ENCODE assay signal across 11 mouse cellular contexts in genomic region chr5:120563914-120564311, GRCm38 (mm10). TPM values are rescaled to one million over a fixed set of nuclear protein-coding genes. Genes with fewer than 3 reads are reported as not detected.
DNase-seq lines count a peak whose midpoint lies in the region; ATAC-seq and TF ChIP-seq lines count a peak whose summit lies in the region.
"Had no signal": no experiment of that assay in that cellular context is flagged by ENCODE, and none has a peak within 500 bp of the region (broad histone marks: within the 10 kb centered on the region; RNA-seq: fewer than 3 reads in every experiment).

No protein-coding gene starts in this region.

- intact Hi-C loops in left cerebral cortex, postnatal 14 days (cut with DNase I) = no loop called here
- intact Hi-C loops in left cerebral cortex, postnatal 25 days (cut with DNase I) = no loop called here

- H3K27me3 ChIP-seq in hindbrain, embryonic 10.5 days (ENCODE audit: insufficient read depth, poor library complexity, severe bottlenecking) = no peaks in the 10 kb centered on the region
- H3K27me3 ChIP-seq in hindbrain, postnatal 0 days (ENCODE audit: insufficient read depth, low read length) = no peaks in the 10 kb centered on the region
- no peaks in the 10 kb centered on the region for H3K27me3 ChIP-seq in limb, embryonic 12.5 days
- H3K27me3 ChIP-seq: liver, embryonic 13.5 days; Patski had no signal

- H3K27ac ChIP-seq in hindbrain, embryonic 10.5 days = peak overlapping the region; percentile 79; the same call in 1 of the 2 replicates
- no peak overlapping the region for H3K27ac ChIP-seq in hindbrain, postnatal 0 days
- H3K27ac ChIP-seq in limb, embryonic 12.5 days = peak overlapping the region; percentile 95

- TF ChIP-seq CTCF in hindbrain, postnatal 0 days (IDR thresholded peaks at IDR 0.05; ENCODE audit: low read depth) = no peak

- H3K36me3 ChIP-seq in hindbrain, embryonic 10.5 days = no peaks in the 10 kb centered on the region
- no peaks in the 10 kb centered on the region for H3K36me3 ChIP-seq in hindbrain, postnatal 0 days (ENCODE audit: insufficient read depth, low read length)
- no peaks in the 10 kb centered on the region for H3K36me3 ChIP-seq in limb, embryonic 12.5 days

- no peak for DNase-seq in hindbrain, embryonic 10.5 days (ENCODE audit: low spot score)
- no peak for DNase-seq in hindbrain, postnatal 0 days (ENCODE audit: low spot score)
- DNase-seq in ES-CJ7 (ENCODE audit: low read depth, low spot score) (peak; percentile 58), ZHBTc4 (ENCODE audit: low read depth, low spot score) (peak; percentile 76), MN1 (ENCODE audit: low spot score) (no peak)
- DNase-seq in left cerebral cortex, postnatal 14 days (ENCODE audit: low spot score in 2 of 2) = no peak
- no peak for DNase-seq in left cerebral cortex, postnatal 25 days (ENCODE audit: low spot score in 2 of 2)
- DNase-seq: liver, embryonic 13.5 days had no signal

- no peak for ATAC-seq in hindbrain, postnatal 0 days
- ATAC-seq in limb, embryonic 12.5 days (ENCODE audit: insufficient number of reproducible peaks, insufficient read depth, low FRiP score, low TSS enrichment, low read depth) = no peak
- ATAC-seq: forebrain, embryonic 14.5 days; Patski had no signal

- H3K4me1 ChIP-seq in hindbrain, embryonic 10.5 days (replicated peaks) = peaks cover 90% of the 10 kb centered on the region
- H3K4me1 ChIP-seq in hindbrain, postnatal 0 days (ENCODE audit: insufficient read depth, low read length) = peaks cover 49% of the 10 kb centered on the region
- peaks cover 91% of the 10 kb centered on the region for H3K4me1 ChIP-seq in limb, embryonic 12.5 days (replicated peaks)

- WGBS in hindbrain, embryonic 10.5 days = 62% methylated on average over 4 of the region's 4 CpGs
- WGBS in hindbrain, postnatal 0 days = 68% methylated on average over 4 of the region's 4 CpGs
- 51% methylated on average over 4 of the region's 4 CpGs for WGBS in limb, embryonic 12.5 days

- no peak overlapping the region for H3K9ac ChIP-seq in hindbrain, postnatal 0 days (replicated peaks; ENCODE audit: low read length)
- no peak overlapping the region for H3K9ac ChIP-seq in limb, embryonic 12.5 days (replicated peaks)

- no peak overlapping the region for H3K4me2 ChIP-seq in hindbrain, postnatal 0 days (ENCODE audit: low read depth, low read length)
- 0 out of 2 replicates have a peak overlapping the region, but pooled peaks have one; percentile 26 for H3K4me2 ChIP-seq in limb, embryonic 12.5 days

- no peaks in the 10 kb centered on the region for H3K9me3 ChIP-seq in hindbrain, embryonic 10.5 days
- no peaks in the 10 kb centered on the region for H3K9me3 ChIP-seq in hindbrain, postnatal 0 days (ENCODE audit: low read length)
- no peaks in the 10 kb centered on the region for H3K9me3 ChIP-seq in limb, embryonic 12.5 days
- H3K9me3 ChIP-seq: liver, embryonic 13.5 days had no signal

- H3K4me3 ChIP-seq in hindbrain, embryonic 10.5 days = no peak overlapping the region
- no peak overlapping the region for H3K4me3 ChIP-seq in hindbrain, postnatal 0 days (ENCODE audit: low read length)
- H3K4me3 ChIP-seq in limb, embryonic 12.5 days (replicated peaks) = no peak overlapping the region
- H3K4me3 ChIP-seq: liver, embryonic 13.5 days had no signal

RNA-seq across cellular contexts. Expression of gene Tpcn1, which starts 24.6 kb away (rescaled TPM):
- polyA plus RNA-seq in hindbrain, embryonic 10.5 days (2016; fragmentation: Nextera tagmentation; extraction: Ambion mirVana) = 12.5 and 12.9 TPM in 2 replicates
- total RNA-seq in hindbrain, postnatal 0 days (2014; rRNA removed) = 24.5 and 30.7 TPM in 2 replicates
- 15.4 and 16.1 TPM in 2 replicates for polyA plus RNA-seq in hindbrain, postnatal 0 days (2015; fragmentation: Nextera tagmentation; extraction: Ambion mirVana)
- 16.7 and 17.2 TPM in 2 replicates for polyA plus RNA-seq in limb, embryonic 12.5 days (2016; fragmentation: Nextera tagmentation; extraction: Ambion mirVana)
- 10 to 100 TPM; 47.7 to 50.0 TPM for total RNA-seq in left cerebral cortex, postnatal 14 days (2021)
- total RNA-seq in left cerebral cortex, postnatal 25 days (2021) = 10 to 100 TPM; 33.9 to 39.4 TPM

RNA-seq across cellular contexts. Expression of gene Iqcd, which starts 24.9 kb away (rescaled TPM):
- polyA plus RNA-seq in hindbrain, embryonic 10.5 days (2016; fragmentation: Nextera tagmentation; extraction: Ambion mirVana) = 1.3 and 2.8 TPM in 2 replicates
- 0.63 and 1.9 TPM in 2 replicates for total RNA-seq in hindbrain, postnatal 0 days (2014; rRNA removed)
- 1.8 and 2.0 TPM in 2 replicates for polyA plus RNA-seq in hindbrain, postnatal 0 days (2015; fragmentation: Nextera tagmentation; extraction: Ambion mirVana)
- 0.64 and 0.93 TPM in 2 replicates for polyA plus RNA-seq in limb, embryonic 12.5 days (2016; fragmentation: Nextera tagmentation; extraction: Ambion mirVana)
- under 1 TPM; 0.22 to 0.59 TPM for total RNA-seq in left cerebral cortex, postnatal 14 days (2021)
- total RNA-seq in left cerebral cortex, postnatal 25 days (2021) = under 1 TPM; 0.32 to 0.48 TPM

RNA-seq across cellular contexts. Expression of gene Rita1, which starts 48.5 kb away (rescaled TPM):
- 19.0 and 19.6 TPM in 2 replicates for polyA plus RNA-seq in hindbrain, embryonic 10.5 days (2016; fragmentation: Nextera tagmentation; extraction: Ambion mirVana)
- 38.0 and 38.6 TPM in 2 replicates for total RNA-seq in hindbrain, postnatal 0 days (2014; rRNA removed)
- polyA plus RNA-seq in hindbrain, postnatal 0 days (2015; fragmentation: Nextera tagmentation; extraction: Ambion mirVana) = 30.1 and 30.4 TPM in 2 replicates
- 16.9 and 19.1 TPM in 2 replicates for polyA plus RNA-seq in limb, embryonic 12.5 days (2016; fragmentation: Nextera tagmentation; extraction: Ambion mirVana)
- total RNA-seq in left cerebral cortex, postnatal 14 days (2021) = 10 to 100 TPM; 31.5 to 32.4 TPM
- 10 to 100 TPM; 31.4 to 32.6 TPM for total RNA-seq in left cerebral cortex, postnatal 25 days (2021)

RNA-seq across cellular contexts. Expression of gene Ddx54, which starts 48.6 kb away (rescaled TPM):
- 62.2 and 64.7 TPM in 2 replicates for polyA plus RNA-seq in hindbrain, embryonic 10.5 days (2016; fragmentation: Nextera tagmentation; extraction: Ambion mirVana)
- total RNA-seq in hindbrain, postnatal 0 days (2014; rRNA removed) = 37.3 and 40.1 TPM in 2 replicates
- 30.8 and 31.9 TPM in 2 replicates for polyA plus RNA-seq in hindbrain, postnatal 0 days (2015; fragmentation: Nextera tagmentation; extraction: Ambion mirVana)
- 48.8 and 50.3 TPM in 2 replicates for polyA plus RNA-seq in limb, embryonic 12.5 days (2016; fragmentation: Nextera tagmentation; extraction: Ambion mirVana)
- 10 to 100 TPM; 44.5 to 48.0 TPM for total RNA-seq in left cerebral cortex, postnatal 14 days (2021)
- 10 to 100 TPM; 38.7 to 39.6 TPM for total RNA-seq in left cerebral cortex, postnatal 25 days (2021)

RNA-seq across cellular contexts. Expression of gene Slc8b1, which starts 52.9 kb away (rescaled TPM):
- polyA plus RNA-seq in hindbrain, embryonic 10.5 days (2016; fragmentation: Nextera tagmentation; extraction: Ambion mirVana) = 4.4 and 5.8 TPM in 2 replicates
- total RNA-seq in hindbrain, postnatal 0 days (2014; rRNA removed) = 3.7 and 4.0 TPM in 2 replicates
- 2.5 and 2.7 TPM in 2 replicates for polyA plus RNA-seq in hindbrain, postnatal 0 days (2015; fragmentation: Nextera tagmentation; extraction: Ambion mirVana)
- polyA plus RNA-seq in limb, embryonic 12.5 days (2016; fragmentation: Nextera tagmentation; extraction: Ambion mirVana) = 6.1 and 6.2 TPM in 2 replicates
- total RNA-seq in left cerebral cortex, postnatal 14 days (2021) = 1 to 10 TPM; 5.2 to 5.4 TPM
- 1 to 10 TPM; 5.9 to 6.0 TPM for total RNA-seq in left cerebral cortex, postnatal 25 days (2021)

Comparison
In these comparisons a context has a peak if more than half of its experiments do, and no peak if none do; other contexts are left out.
1. DNase-seq: peak in ES-CJ7 (single experiment) and ZHBTc4 (single experiment); none in hindbrain, embryonic 10.5 days (single experiment), hindbrain, postnatal 0 days (single experiment), left cerebral cortex, postnatal 14 days (0 of 2), left cerebral cortex, postnatal 25 days (0 of 2) and MN1 (single experiment).